Mouse (Mus musculus): ENCODE measurements around the gene Tgm2.

Tgm2 gene

GRCm38 (mm10) chr2:158167496-158168205 is 21.4 kb upstream of the Tgm2 start:
- peak; percentile 88 for DNase-seq (ENCODE audit: low read depth)

- DNase-seq (ENCODE audit: low read depth) = no peak
Measured at GRCm38 (mm10) chr2:158166628-158167027, 20.4 kb upstream of the Tgm2 start.

GRCm38 (mm10) chr2:158165776-158166175 is 19.5 kb upstream of the Tgm2 start:
- DNase-seq (ENCODE audit: low read depth) = no peak

- peak; percentile 74 for DNase-seq (ENCODE audit: low read depth)
Measured at GRCm38 (mm10) chr2:158163034-158163433, 16.8 kb upstream of the Tgm2 start.

GRCm38 (mm10) chr2:158161761-158162160 is 15.5 kb upstream of the Tgm2 start:
- DNase-seq (ENCODE audit: low read depth) = peak; percentile 40

- DNase-seq (ENCODE audit: low read depth) = no peak
Measured at GRCm38 (mm10) chr2:158159376-158160235, 13.4 kb upstream of the Tgm2 start.

GRCm38 (mm10) chr2:158157654-158158053 is 11.4 kb upstream of the Tgm2 start:
- no peak for DNase-seq (ENCODE audit: low read depth)

- DNase-seq (ENCODE audit: low read depth) = no peak
Measured at GRCm38 (mm10) chr2:158156487-158156886, 10.3 kb upstream of the Tgm2 start.

- DNase-seq (ENCODE audit: low read depth) = no peak
Measured at GRCm38 (mm10) chr2:158155615-158156014, 9.4 kb upstream of the Tgm2 start.

- no peak for DNase-seq (ENCODE audit: low read depth)
Measured at GRCm38 (mm10) chr2:158155101-158155500, 8.9 kb upstream of the Tgm2 start.

GRCm38 (mm10) chr2:158154641-158155040 is 8.4 kb upstream of the Tgm2 start:
- DNase-seq (ENCODE audit: low read depth) = peak; percentile 66

- peak; percentile 57 for DNase-seq (ENCODE audit: low read depth)
Measured at GRCm38 (mm10) chr2:158153728-158154343, 7.6 kb upstream of the Tgm2 start.

GRCm38 (mm10) chr2:158152685-158153309 is 6.6 kb upstream of the Tgm2 start:
- no peak for DNase-seq (ENCODE audit: low read depth)

- DNase-seq (ENCODE audit: low read depth) = no peak
Measured at GRCm38 (mm10) chr2:158151077-158151476, 4.8 kb upstream of the Tgm2 start.

GRCm38 (mm10) chr2:158146971-158147370 is 735 bp upstream of the Tgm2 start:
- no peak for DNase-seq (ENCODE audit: low read depth)

GRCm38 (mm10) chr2:158145528-158146065 is 639 bp downstream of the Tgm2 start:
- peak; percentile 20 for DNase-seq (ENCODE audit: low read depth)

- DNase-seq (ENCODE audit: low read depth) = no peak
Measured at GRCm38 (mm10) chr2:158144750-158145527, 1.3 kb downstream of the Tgm2 start.

GRCm38 (mm10) chr2:158144263-158144662 is 2.0 kb downstream of the Tgm2 start:
- no peak for DNase-seq (ENCODE audit: low read depth)

GRCm38 (mm10) chr2:158143816-158144215 is 2.4 kb downstream of the Tgm2 start:
- DNase-seq (ENCODE audit: low read depth) = no peak

GRCm38 (mm10) chr2:158142981-158143380 is 3.3 kb downstream of the Tgm2 start:
- no peak for DNase-seq (ENCODE audit: low read depth)
